Mouse (Mus musculus): ENCODE measurements around the gene Enkur.
A peak's percentile ranks its signal among the peaks of the same experiment; 100 is the strongest.
"Not testable (repeated sequence)": the region's sequence is repeated elsewhere in the genome, so short reads cannot be mapped to it uniquely, and the experiment has no call there.

Enkur gene

DNA sequence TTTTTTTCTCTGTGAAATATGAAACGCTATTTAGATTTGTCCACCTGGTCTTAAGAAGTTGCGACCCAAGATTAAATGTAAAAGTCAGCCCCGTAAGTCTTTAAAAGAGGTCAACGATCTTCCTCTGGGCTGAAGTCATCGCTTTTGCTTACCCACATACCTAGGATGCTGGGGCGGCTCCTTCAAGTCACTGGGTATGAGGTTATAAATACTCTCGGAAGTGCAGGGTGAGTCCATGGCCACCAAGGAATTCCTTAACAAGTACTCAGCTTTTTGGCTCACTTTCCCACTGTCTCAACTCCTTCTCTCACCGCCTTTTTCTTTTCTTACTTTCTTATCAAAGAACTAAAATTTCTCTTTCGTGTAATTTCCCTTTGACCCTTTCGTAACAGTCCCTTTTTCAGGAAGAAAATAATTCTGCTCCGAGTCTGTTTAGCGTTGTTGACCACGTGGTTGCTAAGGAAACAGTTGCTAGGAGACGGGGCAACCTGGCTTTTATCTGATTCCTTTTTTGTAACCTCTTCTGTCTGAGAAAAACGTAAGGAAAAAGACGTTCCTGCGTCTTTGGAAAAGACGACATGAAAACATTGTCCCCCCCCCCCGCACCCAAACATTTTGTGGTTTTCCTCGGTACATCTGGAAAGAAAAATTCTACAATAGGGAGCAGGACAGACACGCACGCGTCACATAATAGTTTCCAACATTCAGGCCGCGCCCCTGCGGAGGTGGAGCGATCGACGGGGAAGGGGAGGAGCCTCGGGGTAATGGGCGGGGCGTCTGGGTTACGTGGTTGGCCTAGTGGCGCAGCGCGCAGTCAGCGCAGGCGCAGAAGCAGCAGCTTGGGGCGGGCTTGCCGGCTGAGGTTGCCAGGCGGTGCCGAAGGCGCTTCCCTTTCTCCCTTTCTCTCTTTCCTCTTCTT lies at the start of gene Enkur, which contains the start of gene Thnsl1:
Gene Enkur, minus strand, starts transcription at position 454 of the 919 bp plus-strand sequence.
Gene Thnsl1, plus strand, starts transcription at position 813 of the 919 bp plus-strand sequence.
- peak; percentile 98 to 99 for DNase-seq

- no peak for DNase-seq
These were observed 49.1 kb upstream of the Enkur start for GRCm38 (mm10) chr2:21254308-21254707.

DNA sequence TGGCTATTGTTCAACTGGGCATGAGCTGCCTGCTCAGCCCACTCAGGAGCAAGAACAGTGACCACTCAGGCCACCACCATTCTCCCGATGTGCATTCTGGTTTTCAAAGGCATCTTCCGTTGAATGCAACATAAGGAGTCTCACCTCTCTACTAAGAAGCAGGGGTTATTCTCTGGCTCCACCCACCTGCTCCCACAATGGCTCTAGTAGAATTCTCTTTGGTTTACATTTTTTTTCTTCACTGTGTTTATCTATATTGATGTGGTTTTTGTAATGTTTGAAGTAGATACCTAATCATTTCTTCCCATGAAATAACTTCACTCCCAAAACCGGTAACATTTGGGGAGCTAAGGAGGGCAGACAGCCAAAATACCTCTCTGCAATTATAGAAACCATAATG lies 48.5 kb upstream of the Enkur start:
- DNase-seq: no peak

- peak; percentile 34 to 52 for DNase-seq
These were observed 40.4 kb upstream of the Enkur start for GRCm38 (mm10) chr2:21245477-21246102.

GRCm38 (mm10) chr2:21244986-21245385 lies 39.8 kb upstream of the Enkur start:
- no peak for DNase-seq

DNA sequence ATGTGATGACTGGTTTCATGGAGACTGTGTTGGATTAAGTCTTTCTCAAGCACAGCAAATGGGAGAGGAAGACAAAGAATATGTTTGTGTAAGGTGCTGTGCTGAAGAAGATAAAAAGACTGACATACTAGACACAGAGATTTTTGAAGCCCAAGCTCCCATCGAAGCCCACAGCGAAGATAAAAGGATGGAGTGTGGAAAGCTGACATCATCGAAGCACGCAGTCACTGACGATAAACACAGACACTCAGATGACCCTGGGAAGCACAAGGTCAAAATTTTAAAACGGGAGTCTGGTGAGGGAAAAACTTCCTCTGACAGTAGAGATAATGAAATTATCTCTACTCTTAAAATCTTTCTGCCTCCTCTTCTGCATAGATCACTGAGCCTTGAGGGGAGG lies 38.9 kb upstream of the Enkur start:
- DNase-seq: not testable (repeated sequence)

GRCm38 (mm10) chr2:21236846-21237245 lies 31.7 kb upstream of the Enkur start:
- DNase-seq: peak; percentile 20

GRCm38 (mm10) chr2:21235844-21236386 lies 30.8 kb upstream of the Enkur start:
- DNase-seq: no peak

DNA sequence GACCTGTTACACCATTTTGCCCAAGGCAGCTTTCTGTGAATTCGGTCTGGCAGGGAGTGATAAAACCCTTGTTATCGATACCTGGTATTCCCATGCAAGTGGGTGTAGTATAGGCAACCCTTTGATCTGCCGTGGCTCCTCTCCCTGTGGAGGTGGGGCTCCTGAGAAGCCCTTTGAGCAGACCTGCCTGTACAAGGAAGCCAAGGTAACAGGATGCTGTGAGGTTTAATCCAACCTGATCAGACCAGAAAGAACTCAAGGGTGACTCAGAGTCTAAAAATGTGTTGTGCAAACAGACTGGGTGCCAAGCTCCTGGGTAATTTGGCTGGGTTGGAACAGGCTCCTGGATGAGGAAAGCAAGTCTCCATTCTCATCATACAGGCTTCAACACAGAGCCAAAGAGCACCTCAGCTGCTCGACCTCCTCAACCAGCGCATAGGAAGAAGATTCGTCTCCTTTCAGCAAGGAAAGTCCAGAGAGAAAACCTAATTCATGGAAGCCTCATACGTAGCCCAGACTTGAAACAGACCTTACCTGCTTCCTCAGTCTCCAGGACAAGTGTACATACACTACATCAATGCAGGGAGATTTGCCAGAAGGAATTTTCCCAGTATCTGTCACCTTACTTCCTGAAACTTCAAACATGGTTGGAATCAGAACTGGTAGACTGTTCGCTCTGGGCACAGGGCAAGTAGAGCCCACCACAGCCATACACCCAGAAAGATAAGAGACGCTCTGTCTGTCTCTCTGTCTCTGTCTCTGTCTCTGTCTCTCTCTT lies 29.9 kb upstream of the Enkur start:
- peak; percentile 19 to 37 for DNase-seq

DNA sequence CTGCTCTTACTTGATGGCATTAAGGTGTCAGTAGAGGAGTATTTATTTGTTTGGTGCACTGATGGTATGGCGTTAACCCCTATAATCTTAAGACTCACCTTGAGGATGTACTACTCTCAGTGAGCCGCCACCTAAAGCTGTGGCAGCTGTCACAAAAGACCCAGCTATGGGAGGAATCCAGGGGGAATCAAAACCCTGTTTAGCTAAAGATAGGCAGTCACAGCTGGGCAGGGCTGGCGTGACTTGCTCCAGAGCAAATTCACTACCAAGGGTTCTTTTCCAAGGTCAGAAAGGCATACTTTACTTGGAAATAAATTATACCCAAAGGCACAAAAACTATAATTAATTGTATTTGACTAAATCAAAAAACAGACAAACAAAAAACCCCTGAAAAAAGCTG lies 26.0 kb upstream of the Enkur start:
- DNase-seq: no peak

GRCm38 (mm10) chr2:21230276-21230675 lies 25.1 kb upstream of the Enkur start:
- no peak for DNase-seq

DNA sequence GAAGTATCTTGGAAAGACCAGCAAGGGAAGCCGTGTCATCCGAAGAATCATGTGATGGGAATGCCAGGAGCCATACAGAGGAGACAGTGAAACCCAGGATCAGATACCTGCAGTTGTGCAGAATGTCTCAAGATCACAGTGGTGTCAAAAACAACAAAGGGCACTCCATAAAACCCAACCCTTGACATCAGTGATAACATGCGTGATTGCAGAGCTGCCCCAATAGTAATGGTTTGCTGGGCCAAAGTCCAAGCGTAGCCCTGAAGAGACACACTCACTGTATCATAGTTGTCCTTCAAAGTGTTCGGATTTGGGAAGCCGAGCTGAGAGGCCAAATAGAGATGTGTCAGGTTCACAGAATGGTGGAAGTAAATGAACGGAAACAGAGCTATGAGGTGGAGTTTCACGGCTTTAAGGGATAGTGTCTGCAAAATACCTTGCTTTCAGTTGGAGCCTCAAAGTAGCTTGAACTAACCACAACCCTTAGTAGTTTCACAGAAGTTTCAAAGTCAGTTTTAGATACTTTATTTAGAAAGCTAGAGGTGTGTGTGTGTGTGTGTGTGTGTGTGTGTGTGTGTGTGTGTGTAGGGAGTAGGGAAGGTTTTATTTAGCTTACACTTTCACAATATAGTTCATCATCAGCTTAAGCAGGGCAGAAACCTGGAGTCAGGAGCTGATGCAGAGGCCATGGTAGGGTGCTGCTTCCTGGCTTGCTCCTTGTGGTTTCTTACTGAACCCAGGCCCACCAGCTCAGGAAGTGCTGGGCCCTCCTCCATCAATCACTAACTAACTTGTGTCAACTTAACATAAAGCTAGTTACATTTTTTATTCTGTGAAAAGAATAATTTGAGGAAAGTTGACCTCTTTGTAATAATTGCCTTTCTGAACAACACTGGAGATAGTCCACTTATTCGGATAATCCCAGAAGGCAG lies 17.6 kb upstream of the Enkur start:
- DNase-seq: no peak

DNA sequence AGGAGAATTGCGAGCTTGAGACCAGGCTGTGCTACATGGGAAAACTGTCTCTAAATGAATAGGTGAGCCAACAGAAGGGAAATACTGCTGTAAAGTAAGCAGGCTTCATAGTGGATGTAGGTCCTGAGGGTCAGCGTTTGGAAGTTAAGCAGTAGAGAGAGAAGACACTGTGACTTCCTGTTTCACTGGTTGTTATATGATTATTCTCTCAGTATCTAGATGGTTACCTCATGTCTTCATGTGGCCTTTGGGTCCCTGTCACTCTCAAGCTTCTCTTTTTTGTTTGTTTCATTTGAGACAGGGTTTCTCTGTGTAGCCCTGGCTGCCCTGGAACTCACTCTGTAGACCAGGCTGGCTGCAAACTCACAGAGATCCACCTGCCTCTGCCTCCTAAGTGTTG lies 10.1 kb upstream of the Enkur start:
- no peak for DNase-seq

GRCm38 (mm10) chr2:21214322-21214721 lies 9.2 kb upstream of the Enkur start:
- no peak for DNase-seq

DNA sequence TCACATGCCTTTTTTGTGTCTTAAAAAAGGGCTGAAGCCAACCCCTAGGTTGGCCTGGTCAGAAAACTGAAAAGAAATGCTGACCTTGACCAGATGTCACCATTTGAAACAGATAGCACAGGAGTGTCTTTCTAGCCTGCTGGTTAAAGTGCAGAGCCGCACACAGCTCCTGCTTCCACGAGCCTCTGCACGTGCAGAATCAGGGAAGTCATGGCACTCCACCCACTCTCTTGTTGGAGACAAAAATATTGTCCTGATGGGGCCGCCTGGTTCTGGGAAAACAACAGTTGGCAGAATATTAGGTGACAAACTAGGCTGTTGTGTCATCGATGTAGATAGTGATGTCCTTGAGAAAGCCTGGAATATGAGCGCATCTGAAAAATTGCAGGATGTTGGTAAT lies 6.2 kb upstream of the Enkur start:
- no peak for DNase-seq

GRCm38 (mm10) chr2:21206278-21206677 lies 1.1 kb upstream of the Enkur start:
- DNase-seq: no peak

- no peak for DNase-seq
These were observed 630 bp upstream of the Enkur start for GRCm38 (mm10) chr2:21205831-21206159.

DNA sequence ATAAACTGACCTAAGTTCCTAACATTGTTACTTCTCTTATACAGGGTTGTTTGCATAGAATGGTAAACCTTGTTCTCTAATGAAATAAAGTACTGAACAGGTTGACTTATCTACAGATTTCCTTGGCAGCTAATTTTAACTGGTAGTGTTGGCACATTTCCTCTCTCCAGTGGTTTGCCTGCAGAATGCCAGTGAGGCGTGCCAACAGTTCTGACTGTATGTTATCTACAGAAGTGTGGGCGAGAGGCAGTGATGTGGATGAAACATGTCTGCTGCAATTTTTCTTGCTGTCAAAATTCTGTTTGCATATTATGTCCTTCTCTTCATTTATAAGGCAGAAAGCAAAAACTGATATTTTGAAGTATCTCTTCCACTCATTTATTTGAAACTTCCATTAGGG lies 2.4 kb downstream of the Enkur start:
- DNase-seq: no peak

DNA sequence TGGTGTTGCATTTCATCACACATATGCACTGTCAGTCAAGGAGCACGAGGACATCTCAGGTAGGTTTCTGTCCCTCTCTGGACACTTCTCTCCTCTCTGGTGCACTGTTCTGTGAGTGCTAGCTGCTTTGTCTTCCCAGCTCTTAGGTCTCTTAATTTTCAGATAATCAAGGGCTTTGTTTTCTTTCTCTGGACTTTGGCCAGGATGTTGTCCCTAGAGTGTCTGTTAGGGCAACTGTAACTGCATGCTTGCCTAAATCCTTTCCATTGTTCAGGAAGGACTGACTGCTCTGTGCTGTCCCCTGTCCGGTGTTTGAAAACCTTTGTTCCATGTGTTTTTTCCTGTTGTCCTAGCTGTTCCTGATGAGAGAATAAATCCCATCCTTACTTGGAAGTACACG lies 6.1 kb downstream of the Enkur start:
- DNase-seq: no peak

- no peak for DNase-seq
These were observed 9.9 kb downstream of the Enkur start for GRCm38 (mm10) chr2:21195233-21195632.

GRCm38 (mm10) chr2:21191232-21191631 lies 13.9 kb downstream of the Enkur start:
- DNase-seq: no peak

DNA sequence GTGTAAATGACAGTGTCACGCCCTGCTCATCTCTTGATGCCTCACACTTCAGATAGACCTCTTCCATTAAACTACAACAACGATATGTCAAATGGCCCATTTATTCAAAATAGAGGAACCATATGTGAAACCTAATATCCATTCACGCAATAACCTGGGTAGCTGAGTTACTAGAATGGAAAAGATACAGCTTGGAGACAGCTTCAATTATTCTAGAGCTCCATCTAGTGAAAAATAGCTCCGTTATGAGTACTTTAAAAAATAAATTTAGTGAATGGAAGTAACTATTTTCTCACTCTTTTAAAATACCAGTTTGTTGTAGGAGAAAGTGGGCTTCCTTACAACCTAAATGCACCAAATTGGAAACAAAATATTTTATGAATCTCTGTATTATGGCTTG lies 16.6 kb downstream of the Enkur start:
- no peak for DNase-seq

Measured in kidney, postnatal 36 days (tissue).